Mouse (Mus musculus) liver, embryonic 14.5 days (tissue): ENCODE measurements around the gene Ano10.

Source experiments
- CTCF ChIP-seq: IDR thresholded peaks from 2 replicates; pipeline ENCODE4 v1.5.1; 2016; ENCODE audit warnings: antibody characterized with exemption, low read depth, control low read depth
- EP300 ChIP-seq: IDR thresholded peaks from 2 replicates; pipeline ENCODE4 v1.6.1; 2016; ENCODE audit warnings: antibody characterized with exemption, low read depth

GRCm38 (mm10) chr9:122156389-122157078 is 137.7 kb downstream of the Ano10 start:
- TF ChIP-seq CTCF (peak; percentile 73), EP300 (no peak)
